Mouse (Mus musculus): ENCODE results near the gene Rhbdl2. TPM values are rescaled to one million over a fixed set of nuclear protein-coding genes. Genes with fewer than 3 reads are reported as not detected.

Gene Rhbdl2
- not detected in 2 replicates for polyA plus RNA-seq (2012; ENCODE audit: low replicate concordance)

GRCm38 (mm10) chr4:123787191-123787985 lies at the start of gene Rhbdl2:
Rhbdl2 (plus strand) TSS chr4:123787874.

GRCm38 (mm10) chr4:123750152-123750651 lies 37.5 kb upstream of the Rhbdl2 start, which contains the start of gene Akirin1:
Akirin1 (minus strand) TSS chr4:123750345.

GRCm38 (mm10) chr4:123859379-123859778 lies 71.7 kb downstream of the Rhbdl2 start, which contains the start of gene 4933427I04Rik:
4933427I04Rik (plus strand) TSS chr4:123859679.

Other genes starting within 250 kb of the Rhbdl2 start
- 49.9 and 61.0 TPM in 2 replicates for gene Macf1, start 103.5 kb upstream of the Rhbdl2 start, polyA plus RNA-seq (2012; ENCODE audit: low replicate concordance)
- gene Ndufs5, start 69.7 kb upstream of the Rhbdl2 start, polyA plus RNA-seq (2012; ENCODE audit: low replicate concordance): 18.3 and 29.6 TPM in 2 replicates
- 320 and 470 TPM in 2 replicates for gene Akirin1, start 37.5 kb upstream of the Rhbdl2 start, polyA plus RNA-seq (2012; ENCODE audit: low replicate concordance)
- not detected in 2 replicates for gene 4933427I04Rik, start 71.8 kb downstream of the Rhbdl2 start, polyA plus RNA-seq (2012; ENCODE audit: low replicate concordance)
- 5.0 and 24.6 TPM in 2 replicates for gene Mycbp, start 117.0 kb downstream of the Rhbdl2 start, polyA plus RNA-seq (2012; ENCODE audit: low replicate concordance)
- 14.0 and 17.4 TPM in 2 replicates for gene Rragc, start 129.6 kb downstream of the Rhbdl2 start, polyA plus RNA-seq (2012; ENCODE audit: low replicate concordance)
- 0.42 TPM in 1 of 2 replicates, not detected in the other for gene 4930535I16Rik, start 130.1 kb downstream of the Rhbdl2 start, polyA plus RNA-seq (2012; ENCODE audit: low replicate concordance)